Mouse (Mus musculus): Measurements from ENCODE around the gene Fam111a. TPM values are rescaled to one million over a fixed set of nuclear protein-coding genes. Genes with fewer than 3 reads are reported as not detected.
A peak's percentile ranks its signal among the peaks of the same experiment; 100 is the strongest.

Fam111a gene
- total RNA-seq, 2 experiments from 2014 or later, result 21.3 to 21.5 TPM

- no peak for DNase-seq (ENCODE audit: low spot score in 2 of 2)
These were observed 10.8 kb downstream of the Fam111a start for GRCm38 (mm10) chr19:12556293-12556692.

GRCm38 (mm10) chr19:12558219-12558618 lies 12.7 kb downstream of the Fam111a start:
- DNase-seq (ENCODE audit: low spot score in 2 of 2), result no peak

GRCm38 (mm10) chr19:12564197-12564596 lies 18.7 kb downstream of the Fam111a start:
- DNase-seq (ENCODE audit: low spot score in 2 of 2), result no peak

- no peak for DNase-seq (ENCODE audit: low spot score in 2 of 2)
These were observed 21.5 kb downstream of the Fam111a start for GRCm38 (mm10) chr19:12567011-12567410.

- DNase-seq (ENCODE audit: low spot score in 2 of 2), result no peak
These were observed 25.3 kb downstream of the Fam111a start for GRCm38 (mm10) chr19:12570866-12571265.

- DNase-seq (ENCODE audit: low spot score in 2 of 2), result no peak
These were observed 26.1 kb downstream of the Fam111a start for GRCm38 (mm10) chr19:12571687-12572086.

GRCm38 (mm10) chr19:12572614-12573265 lies 27.2 kb downstream of the Fam111a start:
- DNase-seq (ENCODE audit: low spot score in 2 of 2), result no peak

- DNase-seq (ENCODE audit: low spot score in 2 of 2), result peak; percentile 74 to 87
These were observed 27.9 kb downstream of the Fam111a start for GRCm38 (mm10) chr19:12573266-12574011.

- no peak for DNase-seq (ENCODE audit: low spot score in 2 of 2)
These were observed 28.5 kb downstream of the Fam111a start for GRCm38 (mm10) chr19:12574012-12574407.

GRCm38 (mm10) chr19:12575107-12575506 lies 29.6 kb downstream of the Fam111a start:
- peak in 1 of 2 experiments; percentile 52 for DNase-seq (ENCODE audit: low spot score in 2 of 2)

- DNase-seq (ENCODE audit: low spot score in 2 of 2), result no peak
These were observed 30.0 kb downstream of the Fam111a start for GRCm38 (mm10) chr19:12575514-12575913.

- no peak for DNase-seq (ENCODE audit: low spot score in 2 of 2)
These were observed 31.1 kb downstream of the Fam111a start for GRCm38 (mm10) chr19:12576639-12577038.

GRCm38 (mm10) chr19:12585310-12585709 lies 39.8 kb downstream of the Fam111a start:
- no peak for DNase-seq (ENCODE audit: low spot score in 2 of 2)

- DNase-seq (ENCODE audit: low spot score in 2 of 2), result peak in 1 of 2 experiments; percentile 37
These were observed 46.4 kb downstream of the Fam111a start for GRCm38 (mm10) chr19:12591908-12592307.

- no peak for DNase-seq (ENCODE audit: low spot score in 2 of 2)
These were observed 49.6 kb downstream of the Fam111a start for GRCm38 (mm10) chr19:12595135-12595529.

GRCm38 (mm10) chr19:12595530-12596289 lies 50.2 kb downstream of the Fam111a start:
- peak; percentile 25 to 51 for DNase-seq (ENCODE audit: low spot score in 2 of 2)

GRCm38 (mm10) chr19:12596290-12597072 lies 50.9 kb downstream of the Fam111a start:
- DNase-seq (ENCODE audit: low spot score in 2 of 2), result no peak

- DNase-seq (ENCODE audit: low spot score in 2 of 2), result no peak
These were observed 51.5 kb downstream of the Fam111a start for GRCm38 (mm10) chr19:12597073-12597405.

- DNase-seq (ENCODE audit: low spot score in 2 of 2), result no peak
These were observed 53.1 kb downstream of the Fam111a start for GRCm38 (mm10) chr19:12598674-12599073.

- no peak for DNase-seq (ENCODE audit: low spot score in 2 of 2)
These were observed 54.1 kb downstream of the Fam111a start, which contains the start of gene Gm4952 for GRCm38 (mm10) chr19:12599674-12600073. Gene Gm4952 (plus strand): TSS chr19:12599974.

Measured in gastrocnemius, postnatal 4 days (tissue).